ENCODE assay signal across 14 mouse cellular contexts in the genomic region with DNA sequence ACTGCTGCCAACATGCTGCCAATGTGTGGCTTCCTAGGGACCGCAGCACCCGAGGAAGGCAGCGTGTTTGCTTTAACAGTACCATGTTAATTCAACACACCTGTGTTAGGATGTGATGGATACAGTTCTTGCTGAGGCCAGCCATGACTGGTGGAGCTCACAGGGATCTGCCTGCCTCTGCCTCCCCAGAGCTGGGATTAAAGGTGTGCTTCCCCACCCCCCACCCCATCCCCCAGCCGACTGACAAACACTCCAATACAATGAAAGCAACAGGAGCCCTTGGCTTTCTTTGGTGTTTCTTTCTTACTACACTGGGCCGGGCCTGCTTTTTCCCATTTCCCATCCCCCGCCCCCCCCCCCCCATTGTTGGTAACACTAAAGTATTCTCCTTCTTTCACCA.
"Had no signal": no experiment of that assay in that cellular context is flagged by ENCODE, and none has a peak within 500 bp of the region (broad histone marks: within the 10 kb centered on the region; RNA-seq: fewer than 3 reads in every experiment).

No protein-coding gene starts in this region.

- H3K4me1 ChIP-seq: stomach, embryonic 15.5 days had no signal

- H3K27ac ChIP-seq: macrophage; midbrain, embryonic 12.5 days; neural tube, embryonic 12.5 days; stomach, embryonic 15.5 days; stomach, postnatal 0 days had no signal

- H3K27me3 ChIP-seq: megakaryocyte, embryonic 14.5 days; midbrain, embryonic 12.5 days; neural tube, embryonic 12.5 days; stomach, embryonic 15.5 days had no signal

- H3K9me3 ChIP-seq: megakaryocyte, embryonic 14.5 days; midbrain, embryonic 12.5 days; neural tube, embryonic 12.5 days; stomach, embryonic 15.5 days had no signal

- H3K4me3 ChIP-seq: megakaryocyte, embryonic 14.5 days; midbrain, embryonic 12.5 days; neural tube, embryonic 12.5 days; stomach, embryonic 15.5 days had no signal

- DNase-seq: lung, adult 18-20 months; lung, embryonic 14.5 days; lung, postnatal 10 days; lung, postnatal 36 days; midbrain, embryonic 14.5 days; right cerebral cortex, postnatal 14 days; thymus, adult 2 months; thymus, postnatal 36 days had no signal

- H3K36me3 ChIP-seq: midbrain, embryonic 12.5 days; neural tube, embryonic 12.5 days; stomach, embryonic 15.5 days had no signal

- H3K9ac ChIP-seq: lung, embryonic 14.5 days; midbrain, embryonic 12.5 days; neural tube, embryonic 12.5 days; stomach, embryonic 15.5 days had no signal
